Mouse (Mus musculus): ENCODE results near the gene G0s2. TPM values are rescaled to one million over a fixed set of nuclear protein-coding genes. Genes with fewer than 3 reads are reported as not detected.

Gene G0s2
- polyA plus RNA-seq, 1 experiment = 1.5 TPM

- H3K4me1 ChIP-seq = peaks cover 6% of the 10 kb centered on the region; the same call in 1 of the 2 replicates
- H3K4me3 ChIP-seq (replicated peaks) = peak overlapping the region; percentile 42
- TF ChIP-seq GATA1 (IDR thresholded peaks at IDR 0.05; ENCODE audit: borderline replicate concordance, low read length) = no peak
- TF ChIP-seq FLI1 (IDR thresholded peaks at IDR 0.05; ENCODE audit: low read length) = no peak
- H3K27me3 ChIP-seq (replicated peaks) = peaks cover 13% of the 10 kb centered on the region
- no peaks in the 10 kb centered on the region for H3K36me3 ChIP-seq (replicated peaks; ENCODE audit: low read length)
- no peaks in the 10 kb centered on the region for H3K9me3 ChIP-seq
These were observed 691 bp downstream of the G0s2 start for GRCm38 (mm10) chr1:193272137-193272915.

- Histone ChIP-seq H3K27me3 (replicated peaks) (peaks cover 17% of the 10 kb centered on the region), H3K36me3 (replicated peaks; ENCODE audit: low read length) (no peaks in the 10 kb centered on the region), H3K4me3 (replicated peaks) (no peak overlapping the region), H3K4me1 (peaks cover 6% of the 10 kb centered on the region; the same call in 1 of the 2 replicates), H3K9me3 (no peaks in the 10 kb centered on the region)
- TF ChIP-seq GATA1 (IDR thresholded peaks at IDR 0.05; ENCODE audit: borderline replicate concordance, low read length) (no peak), FLI1 (IDR thresholded peaks at IDR 0.05; ENCODE audit: low read length) (no peak)
These were observed 1.9 kb downstream of the G0s2 start for GRCm38 (mm10) chr1:193270965-193271763.

GRCm38 (mm10) chr1:193265734-193266133 is 7.3 kb downstream of the G0s2 start:
- Histone ChIP-seq H3K9me3 (no peaks in the 10 kb centered on the region), H3K4me1 (peaks cover 31% of the 10 kb centered on the region), H3K27me3 (replicated peaks) (peaks cover 5% of the 10 kb centered on the region), H3K4me3 (replicated peaks) (no peak overlapping the region), H3K36me3 (replicated peaks; ENCODE audit: low read length) (no peaks in the 10 kb centered on the region)
- no peak for TF ChIP-seq FLI1 (IDR thresholded peaks at IDR 0.05; ENCODE audit: low read length)
- TF ChIP-seq GATA1 (IDR thresholded peaks at IDR 0.05; ENCODE audit: borderline replicate concordance, low read length) = no peak

GRCm38 (mm10) chr1:193263955-193264598 is 8.9 kb downstream of the G0s2 start, which contains the start of gene Hsd11b1:
TSS of gene Hsd11b1 (minus strand) at chr1:193264075.
- peaks cover 7% of the 10 kb centered on the region for H3K27me3 ChIP-seq (replicated peaks)
- peaks cover 31% of the 10 kb centered on the region for H3K4me1 ChIP-seq
- no peak for TF ChIP-seq GATA1 (IDR thresholded peaks at IDR 0.05; ENCODE audit: borderline replicate concordance, low read length)
- TF ChIP-seq FLI1 (IDR thresholded peaks at IDR 0.05; ENCODE audit: low read length) = no peak
- H3K4me3 ChIP-seq (replicated peaks) = no peak within 1 kb of the TSS
- H3K36me3 ChIP-seq (replicated peaks; ENCODE audit: low read length) = no peaks in the 10 kb centered on the region
- H3K9me3 ChIP-seq = no peaks in the 10 kb centered on the region

- H3K9me3 ChIP-seq = no peaks in the 10 kb centered on the region
- H3K36me3 ChIP-seq (replicated peaks; ENCODE audit: low read length) = no peaks in the 10 kb centered on the region
- H3K27me3 ChIP-seq (replicated peaks) = peaks cover 5% of the 10 kb centered on the region
- TF ChIP-seq FLI1 (IDR thresholded peaks at IDR 0.05; ENCODE audit: low read length) (no peak), GATA1 (IDR thresholded peaks at IDR 0.05; ENCODE audit: borderline replicate concordance, low read length) (no peak)
- peaks cover 31% of the 10 kb centered on the region for H3K4me1 ChIP-seq
- H3K4me3 ChIP-seq (replicated peaks) = no peak overlapping the region
These were observed 9.8 kb downstream of the G0s2 start for GRCm38 (mm10) chr1:193263026-193263907.

- Histone ChIP-seq H3K9me3 (no peaks in the 10 kb centered on the region), H3K27me3 (replicated peaks) (peaks cover 5% of the 10 kb centered on the region), H3K4me3 (replicated peaks) (no peak overlapping the region), H3K4me1 (peaks cover 31% of the 10 kb centered on the region), H3K36me3 (replicated peaks; ENCODE audit: low read length) (no peaks in the 10 kb centered on the region)
- no peak for TF ChIP-seq FLI1 (IDR thresholded peaks at IDR 0.05; ENCODE audit: low read length)
These were observed 11.0 kb downstream of the G0s2 start for GRCm38 (mm10) chr1:193261897-193262548.

- Histone ChIP-seq H3K36me3 (replicated peaks; ENCODE audit: low read length) (no peaks in the 10 kb centered on the region), H3K4me3 (replicated peaks) (no peak overlapping the region), H3K9me3 (no peaks in the 10 kb centered on the region), H3K27me3 (replicated peaks) (peaks cover 3% of the 10 kb centered on the region), H3K4me1 (peaks cover 27% of the 10 kb centered on the region)
- no peak for TF ChIP-seq FLI1 (IDR thresholded peaks at IDR 0.05; ENCODE audit: low read length)
- no peak for TF ChIP-seq GATA1 (IDR thresholded peaks at IDR 0.05; ENCODE audit: borderline replicate concordance, low read length)
These were observed 13.5 kb downstream of the G0s2 start for GRCm38 (mm10) chr1:193259559-193259958.

GRCm38 (mm10) chr1:193256621-193257098 is 16.4 kb downstream of the G0s2 start:
- H3K27me3 ChIP-seq (replicated peaks) = peaks cover 3% of the 10 kb centered on the region
- H3K4me3 ChIP-seq (replicated peaks) = no peak overlapping the region
- TF ChIP-seq FLI1 (IDR thresholded peaks at IDR 0.05; ENCODE audit: low read length) = no peak
- no peak for TF ChIP-seq GATA1 (IDR thresholded peaks at IDR 0.05; ENCODE audit: borderline replicate concordance, low read length)
- peaks cover under 1% of the 10 kb centered on the region for H3K4me1 ChIP-seq
- no peaks in the 10 kb centered on the region for H3K36me3 ChIP-seq (replicated peaks; ENCODE audit: low read length)
- H3K9me3 ChIP-seq = no peaks in the 10 kb centered on the region

Data from megakaryocyte, embryonic 14.5 days (primary cell).